Mouse (Mus musculus): ENCODE data around the gene Syt16. TPM values are rescaled to one million over a fixed set of nuclear protein-coding genes. Genes with fewer than 3 reads are reported as not detected.

Syt16 gene
- polyA plus RNA-seq, 1 experiment from 2014 or later, result 9.6 TPM

DNA sequence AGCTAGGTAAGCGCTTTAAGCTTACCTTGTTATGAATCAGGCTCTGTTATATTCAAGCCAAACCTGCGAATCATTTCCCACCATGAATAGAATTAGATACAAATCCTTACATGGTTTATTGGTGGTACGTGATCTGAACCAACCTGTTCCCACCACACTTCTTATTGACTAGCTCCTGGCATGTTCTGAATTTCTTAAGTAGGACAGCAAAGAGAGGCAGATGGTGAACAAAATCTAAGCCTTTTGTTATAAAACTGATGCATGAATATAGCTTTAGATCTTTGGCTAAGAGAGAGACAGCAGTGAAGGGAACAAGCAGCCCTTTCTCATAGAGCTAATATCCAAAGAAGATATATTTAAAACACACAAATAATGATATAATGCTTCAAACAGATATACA, 83.7 kb downstream of the Syt16 start:
- H3K4me2 ChIP-seq (replicated peaks), result no peak overlapping the region
- no peak overlapping the region for H3K4me3 ChIP-seq
- WGBS, result 85% methylated on average over 3 of the region's 3 CpGs
- ATAC-seq (ENCODE audit: insufficient number of reproducible peaks, insufficient read depth, low FRiP score, low TSS enrichment), result no peak
- no peak overlapping the region for H3K27ac ChIP-seq
- no peaks in the 10 kb centered on the region for H3K4me1 ChIP-seq
- no peaks in the 10 kb centered on the region for H3K27me3 ChIP-seq
- H3K9me3 ChIP-seq, result no peaks in the 10 kb centered on the region
- H3K9ac ChIP-seq, result no peak overlapping the region
- no peaks in the 10 kb centered on the region for H3K36me3 ChIP-seq

DNA sequence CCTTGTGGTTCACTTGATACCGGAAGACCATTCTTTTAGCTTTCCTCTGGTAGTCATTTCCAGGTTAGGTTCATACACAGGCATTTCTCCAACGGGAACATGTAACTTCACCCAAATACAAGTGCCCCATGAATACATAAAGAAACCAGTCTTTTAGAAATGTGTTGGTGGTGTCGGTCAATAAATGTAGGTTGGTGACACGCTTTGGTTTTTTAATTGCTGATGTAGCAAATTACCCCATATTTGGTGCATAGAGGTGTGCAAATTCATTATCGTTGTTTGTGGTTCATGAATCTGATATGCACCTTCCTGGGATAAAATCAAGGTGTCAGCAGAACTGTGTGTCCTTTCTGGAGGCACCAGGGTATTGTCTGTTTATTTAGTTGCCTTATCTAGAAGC, 86.9 kb downstream of the Syt16 start:
- Histone ChIP-seq H3K4me1 (no peaks in the 10 kb centered on the region), H3K4me3 (no peak overlapping the region), H3K9me3 (no peaks in the 10 kb centered on the region), H3K27ac (no peak overlapping the region), H3K4me2 (replicated peaks) (no peak overlapping the region), H3K27me3 (no peaks in the 10 kb centered on the region), H3K9ac (no peak overlapping the region), H3K36me3 (no peaks in the 10 kb centered on the region)
- 96% methylated on average over 5 of the region's 5 CpGs for WGBS
- ATAC-seq (ENCODE audit: insufficient number of reproducible peaks, insufficient read depth, low FRiP score, low TSS enrichment), result no peak

DNA sequence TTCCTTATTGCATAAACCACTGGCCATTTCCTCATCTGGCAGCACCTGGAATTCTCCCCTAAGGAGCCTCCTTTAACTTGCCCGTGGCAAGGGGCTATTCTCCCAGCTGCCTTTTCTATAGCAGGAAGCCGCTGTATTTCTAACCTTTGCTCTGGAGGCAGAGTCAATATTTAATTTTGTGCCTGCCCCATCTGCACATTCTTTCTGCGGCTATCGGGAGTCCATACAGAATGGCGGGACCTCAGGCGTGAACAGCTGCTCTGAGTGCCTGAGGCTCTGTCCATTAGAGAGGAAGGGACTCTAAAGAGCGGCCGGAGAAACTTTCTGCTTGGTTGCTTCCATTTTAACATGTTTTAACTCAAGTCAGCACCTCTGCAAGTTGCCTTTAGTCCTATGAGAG, 89.6 kb downstream of the Syt16 start:
- ATAC-seq (ENCODE audit: insufficient number of reproducible peaks, insufficient read depth, low FRiP score, low TSS enrichment), result no peak
- H3K4me3 ChIP-seq, result no peak overlapping the region
- WGBS, result 49% methylated on average over 8 of the region's 8 CpGs
- H3K4me1 ChIP-seq, result no peaks in the 10 kb centered on the region
- no peaks in the 10 kb centered on the region for H3K9me3 ChIP-seq
- H3K4me2 ChIP-seq (replicated peaks), result no peak overlapping the region
- H3K36me3 ChIP-seq, result no peaks in the 10 kb centered on the region
- no peak overlapping the region for H3K27ac ChIP-seq
- H3K27me3 ChIP-seq, result no peaks in the 10 kb centered on the region
- H3K9ac ChIP-seq, result no peak overlapping the region

DNA sequence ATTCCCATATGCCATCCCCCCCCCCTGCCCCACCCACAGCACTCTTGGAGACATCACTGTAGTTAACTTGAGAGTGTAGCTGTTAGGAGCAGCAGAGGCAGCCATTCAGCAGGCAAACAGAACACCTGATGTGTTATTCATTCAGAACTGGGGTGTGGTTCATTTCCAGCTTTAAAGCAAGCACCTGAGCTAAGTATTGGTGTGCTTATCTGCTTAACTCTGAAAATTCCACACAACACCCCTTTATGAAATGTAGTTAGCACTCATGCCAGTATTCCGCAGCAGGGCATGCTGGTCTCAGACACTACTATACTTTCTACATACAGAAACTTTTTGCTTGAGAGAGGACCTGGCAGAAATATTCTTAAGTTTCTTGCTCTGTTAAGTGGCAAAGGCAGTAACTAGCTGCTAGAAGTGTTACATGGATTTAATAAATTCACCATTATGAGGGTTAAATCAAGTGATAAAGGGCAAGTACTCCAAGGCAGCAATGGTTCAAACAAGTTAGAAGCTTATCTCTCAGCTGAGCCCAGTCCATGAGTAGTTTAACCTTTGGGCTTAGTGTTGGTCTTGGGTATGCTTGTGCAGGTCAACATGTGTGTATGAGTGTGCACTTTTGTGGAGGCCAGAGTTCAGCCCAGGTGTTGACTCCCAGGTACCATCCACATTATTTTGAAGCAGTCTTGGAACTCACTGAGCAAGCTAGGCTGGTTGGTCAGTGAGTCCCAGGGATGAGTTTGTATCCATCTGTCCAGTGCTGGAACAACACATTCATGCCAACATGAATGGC, 92.1 kb downstream of the Syt16 start:
- no peak overlapping the region for H3K4me2 ChIP-seq (replicated peaks)
- H3K9ac ChIP-seq, result no peak overlapping the region
- H3K4me3 ChIP-seq, result no peak overlapping the region
- no peaks in the 10 kb centered on the region for H3K4me1 ChIP-seq
- H3K27me3 ChIP-seq, result no peaks in the 10 kb centered on the region
- 92% methylated on average over 1 of the region's 1 CpGs for WGBS
- H3K9me3 ChIP-seq, result no peaks in the 10 kb centered on the region
- no peak overlapping the region for H3K27ac ChIP-seq
- no peak for ATAC-seq (ENCODE audit: insufficient number of reproducible peaks, insufficient read depth, low FRiP score, low TSS enrichment)
- no peaks in the 10 kb centered on the region for H3K36me3 ChIP-seq

DNA sequence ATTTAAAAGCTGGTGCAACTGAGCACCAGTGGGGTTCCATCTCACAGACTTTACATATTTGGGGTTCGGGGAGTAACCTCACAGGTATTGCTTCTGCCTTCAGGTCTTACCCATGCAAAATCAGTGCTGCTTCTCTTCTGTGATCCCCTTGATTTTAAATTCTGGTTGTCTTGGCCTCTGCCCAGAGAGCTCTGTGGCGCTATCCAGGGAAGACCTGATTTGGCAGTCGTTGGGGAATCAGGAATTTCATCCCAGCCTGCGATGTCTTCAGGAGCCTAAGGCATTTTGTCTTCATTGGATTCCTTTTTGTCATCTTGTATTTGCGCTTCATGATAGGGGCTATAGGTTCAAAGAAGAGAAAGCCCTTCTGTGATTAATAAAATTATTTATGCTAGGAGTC, 95.1 kb downstream of the Syt16 start:
- H3K4me3 ChIP-seq, result no peak overlapping the region
- H3K4me1 ChIP-seq, result no peaks in the 10 kb centered on the region
- H3K36me3 ChIP-seq, result no peaks in the 10 kb centered on the region
- H3K9ac ChIP-seq, result no peak overlapping the region
- no peaks in the 10 kb centered on the region for H3K9me3 ChIP-seq
- no peak for ATAC-seq (ENCODE audit: insufficient number of reproducible peaks, insufficient read depth, low FRiP score, low TSS enrichment)
- H3K27ac ChIP-seq, result no peak overlapping the region
- H3K4me2 ChIP-seq (replicated peaks), result no peak overlapping the region
- no peaks in the 10 kb centered on the region for H3K27me3 ChIP-seq
- 68% methylated on average over 5 of the region's 5 CpGs for WGBS

DNA sequence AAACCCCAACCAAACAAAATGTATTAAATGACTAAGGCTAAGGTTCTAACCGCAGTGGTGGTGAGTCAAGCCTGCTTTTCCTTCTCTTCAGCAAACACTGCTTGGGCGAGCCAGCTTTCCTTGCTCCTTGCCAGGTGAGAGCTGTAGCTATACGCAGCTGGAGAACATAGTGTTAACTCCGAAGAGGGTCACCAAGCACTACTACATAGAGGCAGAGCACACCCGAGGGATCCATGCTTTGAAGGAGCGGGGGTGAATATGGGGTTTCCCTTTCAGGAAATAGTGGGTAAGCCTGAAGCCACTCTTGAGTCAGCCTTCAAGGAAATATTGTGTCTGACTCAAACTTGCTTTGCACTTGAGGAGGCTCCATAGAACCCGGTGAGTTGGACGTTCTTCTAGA, 95.6 kb downstream of the Syt16 start:
- WGBS, result 83% methylated on average over 8 of the region's 8 CpGs
- no peaks in the 10 kb centered on the region for H3K27me3 ChIP-seq
- H3K4me2 ChIP-seq (replicated peaks), result no peak overlapping the region
- no peaks in the 10 kb centered on the region for H3K4me1 ChIP-seq
- H3K9ac ChIP-seq, result no peak overlapping the region
- no peak overlapping the region for H3K27ac ChIP-seq
- H3K36me3 ChIP-seq, result no peaks in the 10 kb centered on the region
- H3K9me3 ChIP-seq, result no peaks in the 10 kb centered on the region
- H3K4me3 ChIP-seq, result no peak overlapping the region
- no peak for ATAC-seq (ENCODE audit: insufficient number of reproducible peaks, insufficient read depth, low FRiP score, low TSS enrichment)

DNA sequence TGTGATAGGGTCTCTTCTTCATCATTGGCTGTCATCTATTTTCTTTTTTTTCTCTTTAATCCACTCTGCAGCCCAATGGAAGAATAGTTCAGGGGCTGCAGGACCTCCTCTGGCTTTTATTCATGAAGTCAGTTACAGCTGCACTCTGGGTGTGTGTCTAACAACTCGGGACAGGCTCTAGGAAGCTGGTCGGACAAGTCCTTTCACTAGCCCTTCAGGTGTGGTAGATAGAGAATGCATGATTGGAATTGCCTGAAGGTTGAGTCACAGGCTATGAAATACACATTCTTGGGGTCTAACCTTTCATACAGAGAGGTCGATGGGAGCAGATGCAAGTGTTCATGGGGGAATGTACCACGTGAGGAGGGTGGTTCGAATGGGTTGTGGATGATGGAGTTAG, 97.2 kb downstream of the Syt16 start:
- Histone ChIP-seq H3K9ac (no peak overlapping the region), H3K27ac (no peak overlapping the region), H3K4me1 (no peaks in the 10 kb centered on the region), H3K27me3 (no peaks in the 10 kb centered on the region), H3K36me3 (no peaks in the 10 kb centered on the region), H3K9me3 (no peaks in the 10 kb centered on the region), H3K4me2 (replicated peaks) (no peak overlapping the region), H3K4me3 (no peak overlapping the region)
- 84% methylated on average over 5 of the region's 5 CpGs for WGBS
- ATAC-seq (ENCODE audit: insufficient number of reproducible peaks, insufficient read depth, low FRiP score, low TSS enrichment), result no peak

DNA sequence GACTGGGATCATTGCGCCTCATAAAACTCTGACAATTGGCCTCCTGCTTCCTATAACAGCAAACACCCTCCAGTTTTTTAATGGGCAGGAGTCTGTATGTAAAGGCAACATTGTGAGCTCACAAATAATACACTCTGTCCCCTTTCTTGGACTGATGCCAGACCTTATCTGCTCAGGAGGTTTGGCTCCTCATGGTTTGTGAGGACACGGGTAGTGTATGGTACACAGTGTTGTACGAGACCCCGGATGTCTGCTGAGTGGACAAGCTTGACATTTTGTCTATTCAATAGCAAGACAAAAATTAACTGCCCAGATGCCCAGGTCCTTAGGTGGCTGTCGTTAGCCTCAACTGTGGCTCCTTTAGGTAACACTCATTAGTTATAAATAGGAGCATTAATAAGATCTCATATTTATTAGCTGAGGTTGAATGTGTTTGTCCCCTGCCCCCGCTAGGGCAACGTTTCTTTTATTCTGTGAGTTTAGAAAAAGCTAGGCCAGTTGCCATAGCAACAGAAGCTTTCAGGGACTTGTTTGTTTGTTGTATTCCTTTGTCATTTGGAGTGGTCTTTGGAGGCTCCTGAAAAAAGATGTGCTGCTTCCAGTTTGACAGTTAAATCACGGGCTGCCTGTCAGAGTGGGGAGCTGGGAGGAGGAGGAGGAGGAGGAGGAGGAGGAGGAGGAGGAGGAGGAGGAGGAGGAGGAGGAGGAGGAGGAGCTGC, 101.3 kb downstream of the Syt16 start:
- no peaks in the 10 kb centered on the region for H3K27me3 ChIP-seq
- no peak overlapping the region for H3K9ac ChIP-seq
- H3K27ac ChIP-seq, result no peak overlapping the region
- no peak overlapping the region for H3K4me2 ChIP-seq (replicated peaks)
- ATAC-seq (ENCODE audit: insufficient number of reproducible peaks, insufficient read depth, low FRiP score, low TSS enrichment), result no peak
- H3K36me3 ChIP-seq, result no peaks in the 10 kb centered on the region
- H3K4me3 ChIP-seq, result no peak overlapping the region
- no peaks in the 10 kb centered on the region for H3K4me1 ChIP-seq
- H3K9me3 ChIP-seq, result no peaks in the 10 kb centered on the region
- WGBS, result 72% methylated on average over 8 of the region's 8 CpGs

DNA sequence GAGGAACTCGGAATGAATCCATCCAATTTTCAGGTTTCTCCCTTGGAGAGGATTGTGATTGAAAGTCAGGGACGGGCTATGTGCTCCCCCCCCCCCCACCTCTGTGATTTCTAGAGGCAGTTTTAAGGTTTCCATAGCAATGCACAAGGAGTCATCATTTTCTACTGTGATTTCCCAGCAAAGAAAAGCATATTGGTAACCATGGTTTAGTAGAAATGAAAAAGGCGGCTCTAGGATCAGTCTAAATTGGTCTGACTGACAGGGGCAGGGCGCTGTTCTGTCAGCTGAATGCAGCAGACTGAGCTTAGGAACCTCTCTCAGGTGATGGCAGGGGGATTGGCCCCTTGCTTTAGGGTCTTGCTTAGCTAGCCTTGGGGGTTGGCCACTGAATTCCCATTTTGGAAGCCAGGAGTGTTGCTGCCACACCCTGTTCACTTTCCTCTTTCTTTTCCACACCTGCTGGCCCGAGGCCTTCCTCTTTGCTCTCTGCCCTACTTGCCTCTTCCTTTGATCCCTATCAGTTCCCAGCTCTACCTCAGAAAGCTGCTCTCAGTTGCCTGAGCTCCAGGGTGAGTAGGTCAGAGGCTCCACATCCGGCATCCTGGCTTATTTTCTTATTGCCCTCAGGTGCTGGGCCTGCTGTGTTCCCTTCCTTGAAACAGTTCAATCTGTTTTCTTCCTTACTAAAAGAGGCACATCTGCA, 108.5 kb downstream of the Syt16 start:
- H3K9me3 ChIP-seq, result no peaks in the 10 kb centered on the region
- H3K27me3 ChIP-seq, result no peaks in the 10 kb centered on the region
- 61% methylated on average over 6 of the region's 6 CpGs for WGBS
- no peak overlapping the region for H3K9ac ChIP-seq
- H3K4me2 ChIP-seq (replicated peaks), result no peak overlapping the region
- H3K4me3 ChIP-seq, result no peak overlapping the region
- no peaks in the 10 kb centered on the region for H3K4me1 ChIP-seq
- ATAC-seq (ENCODE audit: insufficient number of reproducible peaks, insufficient read depth, low FRiP score, low TSS enrichment), result no peak
- no peaks in the 10 kb centered on the region for H3K36me3 ChIP-seq
- H3K27ac ChIP-seq, result no peak overlapping the region

DNA sequence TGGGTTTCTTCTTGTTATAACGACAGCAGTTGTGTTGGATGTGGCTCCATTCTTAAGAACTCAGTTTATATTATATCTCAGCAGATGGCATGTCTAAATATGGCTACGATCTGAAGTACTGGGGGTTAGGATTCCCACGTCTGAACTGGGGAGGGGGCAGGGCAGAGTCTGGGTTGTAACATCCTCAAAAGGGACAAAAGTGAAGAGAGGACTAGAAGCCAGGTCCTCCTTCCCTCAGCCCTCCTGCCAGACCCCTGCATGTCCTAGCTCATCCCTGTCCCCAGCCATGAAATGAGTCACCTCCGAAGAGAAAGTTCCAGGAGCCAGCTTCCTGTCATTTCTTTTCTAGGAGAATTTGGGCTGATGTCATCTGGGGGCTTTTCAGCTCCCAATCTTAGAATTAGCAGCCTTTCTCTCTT, 111.2 kb downstream of the Syt16 start:
- Histone ChIP-seq H3K27ac (no peak overlapping the region), H3K4me3 (no peak overlapping the region)

DNA sequence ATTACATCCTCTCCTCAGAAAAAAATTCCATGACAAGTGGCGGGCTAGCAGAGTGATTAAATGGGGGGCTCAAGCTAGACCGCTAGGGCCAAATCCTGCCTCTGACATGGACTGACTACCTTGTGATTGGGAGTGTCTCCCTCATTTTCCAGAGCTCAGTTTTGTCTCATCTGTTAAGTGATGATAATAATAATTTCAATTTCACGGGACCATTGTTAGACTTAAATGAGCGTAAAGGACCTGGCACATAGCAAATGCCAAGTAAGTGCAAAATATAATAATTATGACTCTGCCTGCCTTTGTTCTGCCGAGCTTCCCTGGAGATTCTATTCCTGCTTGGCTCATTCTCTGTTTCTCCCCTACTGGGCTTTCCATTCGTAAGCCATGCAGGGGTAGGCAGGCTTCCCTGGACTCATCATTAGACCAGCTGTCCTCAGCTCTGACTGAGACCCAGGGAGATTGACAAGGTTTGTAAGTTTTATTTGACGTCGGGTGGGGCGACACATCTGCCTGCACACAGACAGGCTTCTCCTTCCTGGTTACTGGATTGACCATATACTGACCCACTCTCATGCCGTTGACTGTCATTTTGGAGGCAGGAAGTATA, 112.1 kb downstream of the Syt16 start:
- no peak overlapping the region for H3K9ac ChIP-seq
- no peaks in the 10 kb centered on the region for H3K9me3 ChIP-seq
- H3K27ac ChIP-seq, result no peak overlapping the region
- no peak for ATAC-seq (ENCODE audit: insufficient number of reproducible peaks, insufficient read depth, low FRiP score, low TSS enrichment)
- H3K27me3 ChIP-seq, result no peaks in the 10 kb centered on the region
- no peaks in the 10 kb centered on the region for H3K4me1 ChIP-seq
- H3K36me3 ChIP-seq, result no peaks in the 10 kb centered on the region
- H3K4me3 ChIP-seq, result no peak overlapping the region
- no peak overlapping the region for H3K4me2 ChIP-seq (replicated peaks)
- WGBS, result 85% methylated on average over 10 of the region's 10 CpGs

More for the DNA sequence above, 111.2 kb downstream of the Syt16 start:
- 71% methylated on average over 4 of the region's 4 CpGs for WGBS
- no peaks in the 10 kb centered on the region for H3K4me1 ChIP-seq
- no peak overlapping the region for H3K4me2 ChIP-seq (replicated peaks)
- H3K27me3 ChIP-seq, result no peaks in the 10 kb centered on the region
- no peaks in the 10 kb centered on the region for H3K9me3 ChIP-seq
- no peak for ATAC-seq (ENCODE audit: insufficient number of reproducible peaks, insufficient read depth, low FRiP score, low TSS enrichment)
- H3K9ac ChIP-seq, result no peak overlapping the region
- H3K36me3 ChIP-seq, result no peaks in the 10 kb centered on the region

Measured in embryonic facial prominence, embryonic 12.5 days (tissue).